Mouse (Mus musculus): Measurements from ENCODE around the gene Rpap3. TPM values are rescaled to one million over a fixed set of nuclear protein-coding genes. Genes with fewer than 3 reads are reported as not detected.
A peak's percentile ranks its signal among the peaks of the same experiment; 100 is the strongest.

The Rpap3 gene
- total and polyA plus RNA-seq, 2 experiments from 2014 or later, result 14.1 to 38.1 TPM

GRCm38 (mm10) chr15:97721008-97721701 lies 15.5 kb upstream of the Rpap3 start:
- 75% methylated on average over 15 of the region's 15 CpGs for WGBS
- Histone ChIP-seq H3K27ac (no peak overlapping the region), H3K9me3 (ENCODE audit: low read length) (no peaks in the 10 kb centered on the region), H3K27me3 (ENCODE audit: insufficient read depth, low read length) (no peaks in the 10 kb centered on the region), H3K4me1 (ENCODE audit: insufficient read depth, low read length) (no peaks in the 10 kb centered on the region), H3K4me2 (ENCODE audit: low read depth, low read length) (no peak overlapping the region), H3K9ac (replicated peaks; ENCODE audit: low read length) (no peak overlapping the region), H3K4me3 (ENCODE audit: low read length) (no peak overlapping the region), H3K36me3 (ENCODE audit: insufficient read depth, low read length) (no peaks in the 10 kb centered on the region)
- ATAC-seq (no peak), DNase-seq (ENCODE audit: low spot score) (no peak)
- TF ChIP-seq CTCF (IDR thresholded peaks at IDR 0.05; ENCODE audit: low read depth), result no peak

DNA sequence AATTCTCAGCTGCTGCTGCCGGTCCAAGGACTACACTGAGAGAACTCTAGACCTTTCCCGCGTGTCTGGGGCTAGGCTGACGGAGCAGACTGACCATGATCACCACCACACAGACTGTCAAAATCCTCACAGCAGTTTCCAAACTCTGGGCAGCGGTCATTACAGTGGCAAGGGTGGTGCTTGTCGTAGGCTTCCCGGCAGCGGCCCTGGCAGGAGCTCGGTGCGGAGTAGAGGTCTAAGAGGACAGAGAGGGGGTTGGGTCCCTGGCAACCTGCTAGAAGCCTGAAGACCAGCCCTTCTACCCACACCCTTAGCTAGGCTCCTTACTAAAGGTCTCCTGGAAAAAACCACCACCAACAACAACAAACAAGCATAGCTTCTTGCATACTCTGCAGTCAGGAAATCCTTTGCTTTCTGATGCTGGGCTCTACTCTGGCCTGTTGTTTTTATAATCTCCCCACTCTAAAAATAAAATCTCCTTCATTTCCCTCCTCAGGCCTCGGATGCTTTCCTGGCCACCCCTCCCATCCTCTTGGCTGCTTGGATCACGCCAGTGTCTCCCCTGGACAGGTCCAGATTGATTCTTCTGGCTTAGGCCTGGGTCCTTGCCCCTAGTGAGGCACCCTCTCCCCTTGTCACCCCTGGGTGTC lies 14.5 kb upstream of the Rpap3 start:
- ATAC-seq, result no peak
- 76% methylated on average over 12 of the region's 12 CpGs for WGBS
- no peak for DNase-seq (ENCODE audit: low spot score)
- no peaks in the 10 kb centered on the region for H3K9me3 ChIP-seq (ENCODE audit: low read length)
- H3K27me3 ChIP-seq (ENCODE audit: insufficient read depth, low read length), result no peaks in the 10 kb centered on the region
- no peak overlapping the region for H3K9ac ChIP-seq (replicated peaks; ENCODE audit: low read length)
- TF ChIP-seq CTCF (IDR thresholded peaks at IDR 0.05; ENCODE audit: low read depth), result no peak
- no peaks in the 10 kb centered on the region for H3K36me3 ChIP-seq (ENCODE audit: insufficient read depth, low read length)
- H3K4me1 ChIP-seq (ENCODE audit: insufficient read depth, low read length), result no peaks in the 10 kb centered on the region
- no peak overlapping the region for H3K4me2 ChIP-seq (ENCODE audit: low read depth, low read length)
- H3K4me3 ChIP-seq (ENCODE audit: low read length), result no peak overlapping the region
- H3K27ac ChIP-seq, result no peak overlapping the region

DNA sequence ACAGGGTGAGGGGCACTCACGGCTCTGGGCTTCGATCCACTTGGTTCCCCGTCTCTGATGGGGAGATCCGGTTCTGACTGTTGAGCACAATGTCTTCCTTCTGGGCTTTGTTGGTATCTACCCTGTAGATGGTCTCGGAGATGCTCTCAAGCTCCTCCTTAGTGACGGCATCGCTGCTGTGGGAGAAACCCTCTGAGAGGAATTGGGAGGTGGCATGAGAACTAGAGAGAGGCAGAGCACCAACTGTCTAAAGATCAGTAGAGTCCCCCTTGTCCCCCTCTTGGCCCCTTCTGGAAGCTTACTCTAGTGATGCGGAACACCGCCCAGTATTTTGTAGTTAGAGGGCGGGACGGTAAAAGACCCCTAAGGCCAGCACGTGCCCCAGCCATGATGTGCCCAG lies 13.9 kb upstream of the Rpap3 start:
- H3K36me3 ChIP-seq (ENCODE audit: insufficient read depth, low read length), result no peaks in the 10 kb centered on the region
- H3K4me2 ChIP-seq (ENCODE audit: low read depth, low read length), result no peak overlapping the region
- DNase-seq (ENCODE audit: low spot score), result no peak
- no peak for ATAC-seq
- H3K9ac ChIP-seq (replicated peaks; ENCODE audit: low read length), result no peak overlapping the region; the same call in 1 of the 2 replicates
- WGBS, result 91% methylated on average over 12 of the region's 12 CpGs
- no peak overlapping the region for H3K4me3 ChIP-seq (ENCODE audit: low read length)
- H3K9me3 ChIP-seq (ENCODE audit: low read length), result no peaks in the 10 kb centered on the region
- TF ChIP-seq CTCF (IDR thresholded peaks at IDR 0.05; ENCODE audit: low read depth), result no peak
- H3K27ac ChIP-seq, result no peak overlapping the region
- H3K27me3 ChIP-seq (ENCODE audit: insufficient read depth, low read length), result no peaks in the 10 kb centered on the region
- no peaks in the 10 kb centered on the region for H3K4me1 ChIP-seq (ENCODE audit: insufficient read depth, low read length)

DNA sequence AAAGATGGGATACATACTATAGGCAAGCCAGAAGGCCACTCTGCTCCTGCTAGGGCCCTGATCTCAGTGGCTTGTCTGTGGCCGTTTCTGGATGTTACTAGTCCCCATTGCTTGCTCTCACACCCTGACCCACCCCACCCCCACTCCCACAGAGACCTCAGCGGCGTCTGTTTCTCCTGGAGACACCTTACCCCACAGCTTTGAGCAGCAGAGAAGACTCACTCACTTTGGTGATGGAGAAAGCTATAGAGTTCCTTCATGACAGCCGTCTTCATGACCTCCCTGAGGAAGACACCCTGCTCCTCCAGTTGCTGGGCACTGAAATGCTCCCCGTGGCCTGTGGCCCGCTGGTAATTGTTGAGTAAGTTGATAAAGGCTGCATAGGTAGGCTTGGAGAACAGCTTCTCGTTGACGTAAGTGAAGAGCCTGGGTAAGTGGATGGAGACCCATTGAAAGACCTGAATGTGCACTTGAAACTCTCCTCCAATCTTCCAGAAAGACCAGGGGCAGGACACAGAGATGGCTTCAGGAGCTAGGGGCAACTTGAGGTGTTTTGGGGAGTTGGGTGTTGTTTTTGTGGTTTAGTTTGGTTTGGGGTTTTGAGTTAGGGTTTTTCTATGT lies 13.0 kb upstream of the Rpap3 start:
- H3K4me2 ChIP-seq (ENCODE audit: low read depth, low read length), result no peak overlapping the region
- no peaks in the 10 kb centered on the region for H3K36me3 ChIP-seq (ENCODE audit: insufficient read depth, low read length)
- no peak overlapping the region for H3K9ac ChIP-seq (replicated peaks; ENCODE audit: low read length)
- no peak for TF ChIP-seq CTCF (IDR thresholded peaks at IDR 0.05; ENCODE audit: low read depth)
- no peaks in the 10 kb centered on the region for H3K27me3 ChIP-seq (ENCODE audit: insufficient read depth, low read length)
- DNase-seq (ENCODE audit: low spot score) (no peak), ATAC-seq (no peak)
- no peak overlapping the region for H3K4me3 ChIP-seq (ENCODE audit: low read length)
- H3K9me3 ChIP-seq (ENCODE audit: low read length), result no peaks in the 10 kb centered on the region
- 90% methylated on average over 8 of the region's 8 CpGs for WGBS
- no peak overlapping the region for H3K27ac ChIP-seq
- no peaks in the 10 kb centered on the region for H3K4me1 ChIP-seq (ENCODE audit: insufficient read depth, low read length)

DNA sequence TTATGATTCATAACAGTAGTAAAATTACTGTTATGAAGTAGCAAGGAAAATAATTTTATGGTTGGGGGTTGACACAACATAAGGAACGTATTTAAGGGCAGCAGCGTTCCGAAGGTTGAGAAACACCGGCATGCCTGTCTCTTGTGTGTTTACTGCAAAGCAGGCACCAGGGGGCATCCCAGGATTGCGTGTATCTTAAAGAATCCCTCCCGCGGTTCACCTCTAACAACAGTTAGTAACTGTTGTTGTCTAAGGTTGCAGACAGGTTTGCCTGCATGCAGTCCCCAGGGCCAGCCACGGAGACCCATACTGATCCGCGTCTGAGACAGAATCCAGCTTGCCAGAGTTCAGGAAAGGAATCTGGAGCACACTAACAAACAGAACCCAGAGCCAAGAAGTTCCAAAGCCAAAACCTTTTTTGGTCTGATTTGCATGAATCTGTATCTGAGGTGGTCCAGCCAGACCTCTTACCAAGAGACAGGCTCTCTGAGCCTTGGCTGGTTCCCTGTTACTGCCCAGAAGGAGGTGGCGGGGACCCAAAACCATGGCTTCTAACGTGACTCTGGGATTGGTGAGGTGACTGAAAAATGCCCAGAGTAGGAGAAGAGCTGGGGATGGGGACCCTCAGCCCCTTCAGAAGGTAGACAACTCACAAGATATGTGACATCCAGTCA lies 12.4 kb upstream of the Rpap3 start:
- no peaks in the 10 kb centered on the region for H3K36me3 ChIP-seq (ENCODE audit: insufficient read depth, low read length)
- no peak overlapping the region for H3K4me3 ChIP-seq (ENCODE audit: low read length)
- H3K27me3 ChIP-seq (ENCODE audit: insufficient read depth, low read length), result no peaks in the 10 kb centered on the region
- peak; percentile 85 for TF ChIP-seq CTCF (IDR thresholded peaks at IDR 0.05; ENCODE audit: low read depth)
- H3K4me2 ChIP-seq (ENCODE audit: low read depth, low read length), result no peak overlapping the region
- no peak overlapping the region for H3K9ac ChIP-seq (replicated peaks; ENCODE audit: low read length)
- no peak overlapping the region for H3K27ac ChIP-seq
- no peaks in the 10 kb centered on the region for H3K9me3 ChIP-seq (ENCODE audit: low read length)
- DNase-seq (ENCODE audit: low spot score), result peak; percentile 89
- no peaks in the 10 kb centered on the region for H3K4me1 ChIP-seq (ENCODE audit: insufficient read depth, low read length)
- peak; percentile 45; the same call in 1 of the 2 replicates for ATAC-seq
- WGBS, result 27% methylated on average over 12 of the region's 12 CpGs

DNA sequence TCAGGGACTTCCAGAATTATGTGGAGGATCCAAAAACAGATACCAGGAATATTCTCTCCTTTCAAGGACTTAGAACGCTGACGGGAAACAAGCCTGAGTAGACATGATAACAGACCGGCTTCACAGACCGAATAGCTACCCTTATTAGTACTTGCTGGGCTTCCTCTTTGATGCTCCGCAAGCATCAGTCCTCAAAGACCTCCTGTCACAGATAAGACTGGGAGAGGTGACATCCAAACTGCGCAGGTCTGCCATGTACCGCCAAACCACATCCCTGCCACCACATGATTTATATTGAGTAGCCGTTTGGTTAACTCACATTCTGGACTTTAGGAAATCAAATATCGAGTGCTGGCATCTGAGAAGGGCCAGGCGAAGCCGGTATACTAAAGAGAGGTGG lies 11.2 kb upstream of the Rpap3 start:
- H3K4me3 ChIP-seq (ENCODE audit: low read length), result no peak overlapping the region
- ATAC-seq, result no peak
- WGBS, result 94% methylated on average over 11 of the region's 11 CpGs
- no peak for TF ChIP-seq CTCF (IDR thresholded peaks at IDR 0.05; ENCODE audit: low read depth)
- no peaks in the 10 kb centered on the region for H3K4me1 ChIP-seq (ENCODE audit: insufficient read depth, low read length)
- H3K9me3 ChIP-seq (ENCODE audit: low read length), result no peaks in the 10 kb centered on the region
- H3K36me3 ChIP-seq (ENCODE audit: insufficient read depth, low read length), result no peaks in the 10 kb centered on the region
- H3K4me2 ChIP-seq (ENCODE audit: low read depth, low read length), result no peak overlapping the region
- no peak overlapping the region for H3K27ac ChIP-seq
- H3K27me3 ChIP-seq (ENCODE audit: insufficient read depth, low read length), result no peaks in the 10 kb centered on the region
- no peak overlapping the region for H3K9ac ChIP-seq (replicated peaks; ENCODE audit: low read length)
- no peak for DNase-seq (ENCODE audit: low spot score)
